Mouse (Mus musculus): ENCODE measurements around the gene Crip3.
A peak's percentile ranks its signal among the peaks of the same experiment; 100 is the strongest.

Crip3 gene

DNA sequence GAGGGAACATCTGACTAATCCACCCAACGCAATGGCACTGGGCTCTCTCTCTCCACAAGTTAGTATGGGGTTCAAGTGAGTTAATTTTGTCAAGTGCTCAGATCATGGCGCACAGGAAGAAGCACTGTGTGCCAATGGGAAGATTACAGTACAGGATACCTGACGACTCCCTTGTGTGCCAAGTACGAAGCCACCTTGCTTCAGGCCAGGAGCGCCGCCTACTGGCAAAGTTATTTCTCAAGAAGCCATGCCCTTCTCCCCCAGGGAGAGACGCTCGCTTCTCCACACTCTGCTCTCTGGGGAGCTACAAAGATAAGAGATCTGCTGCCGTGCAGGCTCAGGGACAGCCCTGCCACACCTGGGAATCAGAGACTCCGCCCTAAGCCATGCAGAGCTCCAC lies 29.1 kb downstream of the Crip3 start:
- peak; percentile 45 to 58 for DNase-seq

- DNase-seq: no peak
Observed at GRCm38 (mm10) chr17:46458439-46458838, 29.7 kb downstream of the Crip3 start.

DNA sequence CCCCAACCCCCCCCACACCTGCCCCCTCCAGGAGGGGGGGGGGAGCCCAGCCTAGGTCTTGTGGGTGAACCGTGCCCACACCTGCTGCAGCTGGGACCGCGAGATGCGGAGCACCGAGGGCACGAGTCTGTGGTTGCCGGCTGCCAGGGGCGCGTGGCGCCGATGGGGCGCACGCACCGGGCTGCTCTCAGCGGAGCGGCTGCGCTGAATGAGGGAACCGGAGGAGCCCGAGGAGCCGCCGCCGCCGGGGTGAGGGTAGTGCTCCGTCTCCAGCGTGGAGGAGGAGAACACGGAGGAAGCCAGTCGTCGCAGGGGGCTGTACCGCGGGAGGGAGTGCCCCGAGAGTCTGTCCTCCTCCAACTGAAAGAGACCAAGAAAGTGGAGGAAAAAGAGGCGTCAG lies 31.9 kb downstream of the Crip3 start:
- no peak for DNase-seq

DNA sequence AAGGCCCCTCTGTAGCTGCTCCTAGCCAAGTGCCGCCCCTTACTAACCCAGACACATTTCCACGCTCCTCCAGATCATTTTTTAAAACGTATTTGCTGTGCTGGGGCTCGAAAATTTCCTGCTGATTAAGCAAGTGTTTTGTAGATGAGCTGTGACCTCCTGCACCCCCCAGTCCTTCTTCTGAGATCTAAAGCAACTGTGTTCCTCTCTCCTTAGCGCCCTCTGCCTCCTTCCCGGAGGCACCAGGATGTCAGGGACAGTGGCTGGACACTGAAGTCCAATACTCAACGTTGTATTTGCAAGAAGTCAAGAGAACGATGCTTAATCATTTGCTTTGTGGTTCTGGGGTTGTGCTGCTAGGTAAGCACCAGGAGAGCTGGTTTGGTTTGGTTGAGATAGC lies 32.6 kb downstream of the Crip3 start:
- no peak for DNase-seq

- DNase-seq: peak in 1 of 2 experiments; percentile 37
Observed at GRCm38 (mm10) chr17:46462226-46462625, 33.5 kb downstream of the Crip3 start.

DNA sequence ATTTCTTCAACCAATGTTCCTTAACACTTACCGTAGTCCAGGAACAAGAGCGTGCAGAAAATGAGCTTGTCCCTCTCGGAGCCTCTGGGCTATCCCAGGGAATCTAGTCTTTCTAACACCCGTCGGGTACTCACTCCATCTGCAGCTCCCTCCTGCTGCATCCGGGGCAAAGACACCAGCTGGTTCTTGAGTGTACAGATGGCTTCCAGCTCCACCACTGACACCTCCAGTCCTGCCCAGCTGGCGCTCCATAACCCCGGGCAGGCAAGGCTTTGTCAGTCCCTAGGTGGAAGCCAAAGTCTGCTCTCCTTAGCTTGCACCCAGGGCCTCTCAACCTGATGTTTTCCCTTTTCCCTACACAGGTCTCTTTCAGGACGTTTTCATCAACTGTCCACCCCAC lies 39.1 kb downstream of the Crip3 start:
- DNase-seq: peak; percentile 65 to 70

DNA sequence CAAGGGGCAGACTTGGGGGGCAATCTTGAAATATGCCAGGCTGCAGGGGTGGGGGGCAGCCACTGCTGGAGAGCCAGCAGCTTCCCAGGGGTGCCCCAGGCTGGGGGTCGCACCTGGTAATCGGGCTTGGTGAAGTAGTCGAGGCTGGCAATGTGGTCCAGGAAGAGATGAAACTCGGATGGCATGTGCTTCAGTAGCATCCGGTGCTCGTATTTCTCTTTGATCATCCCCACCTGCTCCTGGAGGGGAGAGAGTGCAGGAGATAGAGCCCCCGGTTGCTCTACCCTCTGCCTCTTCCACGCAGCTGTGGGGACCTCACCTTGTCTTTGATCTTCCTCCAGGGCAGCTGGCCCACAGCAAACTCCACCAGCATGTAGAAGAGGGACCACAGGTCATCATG lies 47.9 kb downstream of the Crip3 start:
- DNase-seq: no peak

DNA sequence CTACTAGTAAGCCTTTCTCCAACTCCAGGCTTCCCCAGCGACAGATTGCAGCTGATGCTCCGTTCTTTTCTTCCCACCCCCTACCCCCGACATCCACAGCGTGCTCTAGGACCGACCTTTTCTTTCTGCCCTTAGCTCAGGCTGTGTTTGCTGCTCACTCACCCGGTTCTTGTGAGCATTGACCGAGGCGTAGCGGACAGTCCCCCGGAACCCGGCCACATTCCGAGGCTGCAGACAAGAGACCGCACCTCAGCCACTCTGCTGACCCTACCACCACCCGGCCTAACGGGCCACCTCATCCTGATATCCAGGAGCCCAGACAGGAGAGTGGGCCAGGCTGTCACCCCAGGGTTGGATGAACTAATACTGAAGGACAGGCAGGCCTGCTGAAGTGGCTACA lies 48.6 kb downstream of the Crip3 start:
- DNase-seq: no peak

Measured in cerebellum, adult 18-20 months (tissue).